Mouse (Mus musculus) bone marrow macrophage, adult 2 months (primary cell): Measurements from ENCODE around the gene Cry2. TPM values are rescaled to one million over a fixed set of nuclear protein-coding genes. Genes with fewer than 3 reads are reported as not detected.

Experiments
- H3K27ac ChIP-seq: 2 replicates; pipeline ENCODE4 v1.5.1; 2012; ENCODE audit warnings: low read depth, low read length; ENCODE audit not compliant: insufficient read depth
- H3K4me1 ChIP-seq: 2 replicates; pipeline ENCODE4 v1.6.1; 2012; ENCODE audit warnings: low read length; ENCODE audit not compliant: control insufficient read depth, insufficient read depth
- H3K4me3 ChIP-seq: 2 replicates; pipeline ENCODE4 v1.5.1; 2012; ENCODE audit warnings: mild to moderate bottlenecking, low read length, moderate library complexity; ENCODE audit not compliant: insufficient read depth
- CTCF ChIP-seq: IDR thresholded peaks from 2 replicates; pipeline ENCODE4 v1.5.1; 2012; ENCODE audit warnings: low read depth, mild to moderate bottlenecking, low read length, moderate library complexity
- POLR2A ChIP-seq: IDR thresholded peaks from 2 replicates; pipeline ENCODE4 v1.6.1; 2012; ENCODE audit warnings: mild to moderate bottlenecking, low read depth, low read length, borderline replicate concordance
- polyA plus RNA-seq: library from polyadenylated mRNA; stranded (reverse); fragments of >200 nt; gene quantifications from 2 replicates; pipeline ENCODE4 v1.2.4, GENCODE M21; 2012; ENCODE audit not compliant: missing spikeins, insufficient read depth, insufficient read length

The Cry2 gene
- polyA plus RNA-seq, 1 experiment, result 5.4 TPM

GRCm38 (mm10) chr2:92446656-92447055 is 12.8 kb upstream of the Cry2 start:
- no peak overlapping the region for H3K27ac ChIP-seq
- no peak for TF ChIP-seq POLR2A
- no peak for TF ChIP-seq CTCF
- no peaks in the 10 kb centered on the region for H3K4me1 ChIP-seq
- H3K4me3 ChIP-seq, result no peak overlapping the region

- Histone ChIP-seq H3K4me3 (no peak overlapping the region), H3K27ac (no peak overlapping the region), H3K4me1 (no peaks in the 10 kb centered on the region)
- TF ChIP-seq POLR2A (no peak), CTCF (no peak)
Measured at GRCm38 (mm10) chr2:92445890-92446289, 12.0 kb upstream of the Cry2 start.

GRCm38 (mm10) chr2:92444376-92444775 is 10.5 kb upstream of the Cry2 start:
- TF ChIP-seq POLR2A (no peak), CTCF (no peak)
- Histone ChIP-seq H3K4me3 (no peak overlapping the region), H3K27ac (no peak overlapping the region), H3K4me1 (no peaks in the 10 kb centered on the region)

DNA sequence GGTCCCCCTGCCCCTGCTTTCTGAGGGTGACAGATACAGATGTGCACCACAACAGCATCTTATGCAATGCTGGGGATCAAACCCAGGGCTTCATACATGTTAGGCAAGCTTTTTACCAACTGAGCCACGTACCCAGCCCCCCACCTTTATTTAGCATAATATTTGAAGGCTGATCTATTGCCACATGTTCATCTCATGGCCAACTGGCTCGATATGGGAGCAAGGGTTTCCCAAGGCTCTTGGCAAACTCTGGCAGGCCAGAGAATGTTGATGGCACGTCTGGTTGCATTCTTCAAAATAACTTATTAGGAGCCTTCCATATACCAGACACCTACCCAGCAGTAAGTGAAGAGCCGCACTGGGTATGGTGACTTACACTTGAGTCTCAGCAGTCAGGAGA is 9.5 kb upstream of the Cry2 start:
- Histone ChIP-seq H3K4me3 (no peak overlapping the region), H3K4me1 (no peaks in the 10 kb centered on the region), H3K27ac (no peak overlapping the region)
- no peak for TF ChIP-seq POLR2A
- TF ChIP-seq CTCF, result no peak

GRCm38 (mm10) chr2:92442419-92443001 is 8.7 kb upstream of the Cry2 start:
- no peaks in the 10 kb centered on the region for H3K4me1 ChIP-seq
- H3K27ac ChIP-seq, result no peak overlapping the region
- TF ChIP-seq POLR2A (no peak), CTCF (no peak)
- no peak overlapping the region for H3K4me3 ChIP-seq

GRCm38 (mm10) chr2:92440432-92440831 is 6.6 kb upstream of the Cry2 start:
- H3K4me3 ChIP-seq, result no peak overlapping the region
- no peaks in the 10 kb centered on the region for H3K4me1 ChIP-seq
- TF ChIP-seq POLR2A, result no peak
- TF ChIP-seq CTCF, result no peak
- no peak overlapping the region for H3K27ac ChIP-seq

GRCm38 (mm10) chr2:92438567-92438966 is 4.7 kb upstream of the Cry2 start:
- Histone ChIP-seq H3K27ac (no peak overlapping the region), H3K4me1 (peaks cover 7% of the 10 kb centered on the region), H3K4me3 (no peak overlapping the region)
- no peak for TF ChIP-seq CTCF
- no peak for TF ChIP-seq POLR2A

- TF ChIP-seq CTCF, result no peak
- TF ChIP-seq POLR2A, result no peak
- peaks cover 9% of the 10 kb centered on the region for H3K4me1 ChIP-seq
- H3K4me3 ChIP-seq, result no peak overlapping the region
- H3K27ac ChIP-seq, result no peak overlapping the region
Measured at GRCm38 (mm10) chr2:92437875-92438274, 4.0 kb upstream of the Cry2 start.

DNA sequence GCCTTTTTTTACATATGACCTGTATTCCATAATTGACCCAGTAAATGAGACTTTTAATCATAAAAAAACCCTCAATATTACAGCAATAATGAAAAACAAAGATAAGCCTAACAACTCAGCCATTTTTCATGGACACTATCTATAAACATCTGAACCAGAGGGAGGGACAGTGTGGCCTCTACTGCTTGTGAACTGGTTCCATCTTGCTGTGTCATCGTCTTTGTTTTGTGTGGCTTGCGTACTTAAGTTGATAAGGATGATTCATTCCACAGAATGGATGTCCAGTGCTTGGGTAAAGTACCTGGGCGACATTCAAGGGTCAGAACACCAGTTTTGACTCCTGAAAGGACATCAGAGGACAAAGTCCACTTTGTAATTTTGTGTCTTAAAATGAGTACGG is 3.5 kb upstream of the Cry2 start:
- no peak for TF ChIP-seq POLR2A
- TF ChIP-seq CTCF, result no peak
- Histone ChIP-seq H3K4me3 (no peak overlapping the region), H3K4me1 (peaks cover 14% of the 10 kb centered on the region), H3K27ac (no peak overlapping the region)

DNA sequence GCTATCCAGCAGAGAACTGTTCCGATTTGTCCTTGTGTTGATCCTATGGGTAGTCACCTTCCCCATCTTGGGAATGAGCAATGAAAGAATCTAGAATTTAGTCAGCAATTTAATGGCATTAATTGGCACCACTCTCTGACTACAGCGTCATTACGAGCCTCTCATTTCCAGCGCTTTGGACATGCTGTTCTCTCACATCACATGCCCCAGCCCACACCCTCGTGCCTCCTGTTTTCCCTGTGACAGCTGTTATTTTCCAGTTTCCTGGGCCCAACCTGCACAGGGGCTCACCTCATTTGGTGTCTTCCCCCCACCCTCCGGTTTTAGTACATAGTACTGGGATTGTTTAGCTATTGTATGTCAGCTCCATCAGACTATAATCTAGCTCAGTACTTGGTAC is 1.2 kb upstream of the Cry2 start:
- Histone ChIP-seq H3K4me1 (peaks cover 32% of the 10 kb centered on the region), H3K27ac (no peak overlapping the region), H3K4me3 (no peak overlapping the region)
- TF ChIP-seq POLR2A (no peak), CTCF (no peak)

- Histone ChIP-seq H3K27ac (peak overlapping the region; percentile 46), H3K4me1 (peaks cover 37% of the 10 kb centered on the region), H3K4me3 (peak overlapping the region; percentile 71)
- no peak for TF ChIP-seq CTCF
- no peak for TF ChIP-seq POLR2A
Measured at GRCm38 (mm10) chr2:92434375-92434745, 517 bp upstream of the Cry2 start.
